Mouse (Mus musculus) lung, adult 2 months (tissue): ENCODE results near the gene Sun1.

Experiments
- CTCF ChIP-seq: fragments of 200-500 bp; IDR thresholded peaks from 2 replicates; pipeline ENCODE4 v1.5.1; 2011; ENCODE audit warnings: mild to moderate bottlenecking, low read length, control low read depth; ENCODE audit not compliant: insufficient read depth
- POLR2A ChIP-seq: fragments of 200-500 bp; IDR thresholded peaks from 2 replicates; pipeline ENCODE4 v1.6.1; 2011; ENCODE audit warnings: low read depth, mild to moderate bottlenecking, control low read depth, low read length, borderline replicate concordance; ENCODE audit errors: extremely low read depth

DNA sequence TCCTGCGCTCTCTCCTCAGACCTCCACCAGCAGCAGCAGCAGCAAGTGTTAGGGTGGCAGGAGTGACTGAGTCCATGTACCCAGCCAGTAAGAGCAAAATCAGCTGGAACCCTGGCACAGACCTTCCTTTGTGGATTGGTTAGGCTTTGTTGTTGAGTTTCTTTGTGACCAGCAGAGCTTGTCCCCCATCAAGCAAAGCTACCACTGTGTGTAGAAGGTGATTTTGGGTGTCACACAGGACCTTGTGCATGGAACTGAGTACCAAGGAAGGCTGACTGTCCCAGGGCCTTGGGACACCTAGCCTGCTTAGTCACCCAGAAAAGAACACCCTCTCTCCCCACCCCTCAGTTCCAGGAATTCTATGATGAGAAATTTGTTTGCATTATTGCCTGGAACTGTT, 56.8 kb downstream of the Sun1 start:
- TF ChIP-seq CTCF (no peak), POLR2A (no peak)
